Mouse (Mus musculus) heart, adult 18-20 months (tissue): ENCODE results near the gene Rhobtb1. TPM values are rescaled to one million over a fixed set of nuclear protein-coding genes. Genes with fewer than 3 reads are reported as not detected.

Experiments
- DNase-seq, 2 experiments: peaks; one replicate each; pipeline ENCODE4 v3.0.0; 2021 to 2022; ENCODE audit warnings: mixed read lengths in 1 of 2
- total RNA-seq, 2 experiments: library from RNA; stranded (reverse); gene quantifications; 2 replicates each; pipeline ENCODE4 v1.2.3; 2021

The Rhobtb1 gene
- total RNA-seq, 2 experiments from 2014 or later = 98.0 to 172 TPM

- no peak for DNase-seq
Observed at GRCm38 (mm10) chr10:69163216-69163615, 12.0 kb downstream of the Rhobtb1 start.

- peak; percentile 9 to 60 for DNase-seq
Observed at GRCm38 (mm10) chr10:69165125-69165524, 13.9 kb downstream of the Rhobtb1 start.

GRCm38 (mm10) chr10:69165847-69166246 lies 14.6 kb downstream of the Rhobtb1 start:
- DNase-seq = no peak

GRCm38 (mm10) chr10:69166514-69166913 lies 15.3 kb downstream of the Rhobtb1 start:
- no peak for DNase-seq

- DNase-seq = peak in 1 of 2 experiments; percentile 10
Observed at GRCm38 (mm10) chr10:69172412-69172811, 21.2 kb downstream of the Rhobtb1 start.

- DNase-seq = no peak
Observed at GRCm38 (mm10) chr10:69176116-69176515, 24.9 kb downstream of the Rhobtb1 start.

GRCm38 (mm10) chr10:69179341-69179740 lies 28.1 kb downstream of the Rhobtb1 start:
- DNase-seq = no peak

- no peak for DNase-seq
Observed at GRCm38 (mm10) chr10:69180997-69181396, 29.8 kb downstream of the Rhobtb1 start.

- DNase-seq = no peak
Observed at GRCm38 (mm10) chr10:69184903-69185302, 33.7 kb downstream of the Rhobtb1 start.

- peak; percentile 32 to 62 for DNase-seq
Observed at GRCm38 (mm10) chr10:69185431-69185830, 34.2 kb downstream of the Rhobtb1 start.

- DNase-seq = peak; percentile 80 to 86
Observed at GRCm38 (mm10) chr10:69185894-69186893, 35.0 kb downstream of the Rhobtb1 start.

- DNase-seq = no peak
Observed at GRCm38 (mm10) chr10:69187773-69188443, 36.7 kb downstream of the Rhobtb1 start.

GRCm38 (mm10) chr10:69190434-69191160 lies 39.4 kb downstream of the Rhobtb1 start:
- DNase-seq = no peak

GRCm38 (mm10) chr10:69192266-69192665 lies 41.0 kb downstream of the Rhobtb1 start:
- DNase-seq = peak in 1 of 2 experiments; percentile 46

- DNase-seq = no peak
Observed at GRCm38 (mm10) chr10:69193721-69194120, 42.5 kb downstream of the Rhobtb1 start.

GRCm38 (mm10) chr10:69204677-69205400 lies 53.6 kb downstream of the Rhobtb1 start:
- no peak for DNase-seq

GRCm38 (mm10) chr10:69206081-69206480 lies 54.8 kb downstream of the Rhobtb1 start:
- no peak for DNase-seq

GRCm38 (mm10) chr10:69207481-69207880 lies 56.2 kb downstream of the Rhobtb1 start:
- no peak for DNase-seq

- DNase-seq = peak; percentile 63 to 72
Observed at GRCm38 (mm10) chr10:69207981-69208630, 56.9 kb downstream of the Rhobtb1 start.

GRCm38 (mm10) chr10:69208705-69209104 lies 57.5 kb downstream of the Rhobtb1 start:
- no peak for DNase-seq

- DNase-seq = no peak
Observed at GRCm38 (mm10) chr10:69210006-69210405, 58.8 kb downstream of the Rhobtb1 start.
